Mouse (Mus musculus) urinary bladder, postnatal 4 days (tissue): ENCODE data around the gene Cntn5.
"Not testable (repeated sequence)": the region's sequence is repeated elsewhere in the genome, so short reads cannot be mapped to it uniquely, and the experiment has no call there.

Experiments used
- DNase-seq, 2 experiments: peaks; one replicate each; pipeline ENCODE4 v3.0.0; 2021 to 2022; ENCODE audit warnings: low spot score in 2 of 2

Gene Cntn5

DNA sequence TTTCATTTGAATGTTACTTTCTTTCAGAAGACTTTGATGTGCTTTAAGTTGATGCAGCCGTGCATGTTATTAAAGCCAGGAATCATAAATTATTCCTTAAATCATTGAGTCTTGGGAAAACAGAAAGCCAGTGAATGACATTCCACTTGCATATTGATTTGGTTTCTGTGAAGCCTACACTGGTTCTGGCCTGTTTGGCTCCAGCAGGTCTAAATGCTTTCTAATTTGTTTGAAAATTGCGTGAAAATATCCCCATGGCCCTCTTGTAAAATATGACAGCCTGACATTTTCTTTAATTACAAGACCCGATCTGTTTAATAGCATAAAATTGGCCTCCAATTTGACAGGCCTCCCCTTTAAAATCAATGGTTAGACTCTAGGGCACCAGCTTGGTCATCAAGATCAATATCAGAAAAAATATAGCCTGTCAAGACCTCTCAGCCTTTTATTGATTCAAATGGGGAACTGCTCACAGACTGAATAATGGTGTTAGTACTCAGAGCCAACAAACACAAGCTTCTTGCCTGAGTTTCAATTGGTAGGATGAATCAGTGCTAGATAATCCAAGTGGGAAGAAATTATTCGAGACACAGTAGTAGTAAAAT lies 247.3 kb downstream of the Cntn5 start:
- DNase-seq = no peak

DNA sequence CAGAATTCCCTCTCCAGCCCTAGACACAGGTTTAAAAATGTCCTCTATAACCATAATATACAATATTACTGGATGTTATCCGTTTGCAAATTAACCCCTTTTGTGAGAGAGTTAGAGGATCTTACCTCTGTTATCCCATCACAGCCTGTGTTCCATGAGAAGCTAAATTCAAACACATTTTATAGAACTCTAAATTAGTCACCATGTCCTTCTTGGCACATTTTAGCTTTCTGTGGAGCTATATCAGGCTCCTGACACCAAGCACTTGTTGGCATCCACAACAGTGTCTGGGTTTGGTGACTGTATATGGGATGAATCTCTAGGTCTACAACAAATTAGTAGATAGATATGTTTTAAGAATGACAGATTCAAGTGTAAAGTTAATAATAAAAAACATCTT lies 253.9 kb downstream of the Cntn5 start:
- no peak for DNase-seq

DNA sequence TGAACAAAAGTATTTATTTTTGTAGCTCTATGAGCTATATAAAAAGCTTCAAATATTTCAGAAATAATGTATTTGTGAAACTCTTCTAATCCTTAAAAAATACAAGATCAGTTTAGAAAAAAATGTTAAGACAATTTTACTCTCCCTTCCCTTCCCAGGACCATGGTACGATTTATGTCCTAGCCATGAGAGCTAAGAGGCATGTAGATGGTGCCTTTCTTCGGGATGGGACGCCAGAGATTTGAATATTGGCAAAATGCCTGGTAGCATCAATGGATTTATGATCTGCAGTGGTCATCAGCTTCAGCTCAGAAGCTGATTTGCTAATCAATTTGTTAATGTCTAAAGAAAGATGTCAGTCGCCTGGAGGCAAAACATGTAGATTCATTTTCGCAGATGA lies 258.6 kb downstream of the Cntn5 start:
- DNase-seq = no peak

DNA sequence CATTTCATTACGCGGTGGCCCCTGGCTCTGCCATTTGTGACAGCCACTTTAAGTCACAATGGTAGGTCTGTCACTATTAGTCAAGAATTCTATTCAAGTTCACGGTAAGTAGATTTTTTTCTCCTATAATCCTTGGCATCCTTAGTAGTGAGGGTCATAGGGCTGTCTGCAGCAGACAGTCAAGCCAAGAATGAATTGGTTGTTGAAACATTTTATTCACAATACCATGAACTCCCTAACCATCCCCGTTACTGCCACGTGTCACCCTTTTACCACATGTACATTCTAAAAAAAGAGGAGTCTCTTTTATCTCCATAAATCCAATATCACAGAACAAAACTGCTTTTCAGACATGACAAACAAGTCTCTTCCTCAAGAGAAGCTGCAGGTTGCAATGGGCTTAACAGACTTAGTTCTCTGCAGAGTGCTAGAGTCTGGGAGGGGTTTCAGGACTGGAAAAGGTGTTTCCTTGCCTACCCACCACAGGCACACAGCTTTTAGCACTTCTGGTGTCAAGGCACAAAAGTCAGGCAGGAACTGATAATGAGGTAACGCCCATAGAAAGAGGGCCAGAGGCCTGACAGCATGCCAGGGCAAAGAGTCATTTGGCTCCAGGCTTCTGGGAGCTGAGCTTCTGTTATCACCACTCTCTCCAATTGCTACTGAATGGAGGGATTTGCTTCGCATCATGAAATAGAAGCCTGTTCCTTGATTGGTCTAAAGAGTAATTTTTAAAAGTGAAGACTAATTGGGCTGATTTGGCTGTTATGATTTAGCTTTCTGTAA lies 259.3 kb downstream of the Cntn5 start:
- DNase-seq = no peak

DNA sequence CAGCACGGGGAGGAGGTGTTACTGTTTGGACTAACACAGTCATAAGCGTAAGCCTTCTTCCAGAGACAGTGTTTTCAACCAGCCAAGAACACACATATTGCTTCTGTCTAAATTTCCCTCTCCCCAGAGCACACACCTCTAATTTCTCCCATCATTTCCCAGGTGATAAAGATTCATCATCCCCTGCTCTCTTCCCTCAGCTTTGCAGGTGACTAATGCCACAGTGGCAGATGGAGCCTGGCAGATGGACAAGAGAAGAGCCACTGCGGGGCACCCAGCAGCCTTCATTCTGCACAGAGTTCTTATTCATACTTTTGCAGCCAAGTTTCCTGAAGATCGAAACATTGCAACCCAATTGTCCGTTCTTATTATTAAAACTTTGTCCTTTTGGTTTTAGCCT lies 286.5 kb downstream of the Cntn5 start:
- no peak for DNase-seq

DNA sequence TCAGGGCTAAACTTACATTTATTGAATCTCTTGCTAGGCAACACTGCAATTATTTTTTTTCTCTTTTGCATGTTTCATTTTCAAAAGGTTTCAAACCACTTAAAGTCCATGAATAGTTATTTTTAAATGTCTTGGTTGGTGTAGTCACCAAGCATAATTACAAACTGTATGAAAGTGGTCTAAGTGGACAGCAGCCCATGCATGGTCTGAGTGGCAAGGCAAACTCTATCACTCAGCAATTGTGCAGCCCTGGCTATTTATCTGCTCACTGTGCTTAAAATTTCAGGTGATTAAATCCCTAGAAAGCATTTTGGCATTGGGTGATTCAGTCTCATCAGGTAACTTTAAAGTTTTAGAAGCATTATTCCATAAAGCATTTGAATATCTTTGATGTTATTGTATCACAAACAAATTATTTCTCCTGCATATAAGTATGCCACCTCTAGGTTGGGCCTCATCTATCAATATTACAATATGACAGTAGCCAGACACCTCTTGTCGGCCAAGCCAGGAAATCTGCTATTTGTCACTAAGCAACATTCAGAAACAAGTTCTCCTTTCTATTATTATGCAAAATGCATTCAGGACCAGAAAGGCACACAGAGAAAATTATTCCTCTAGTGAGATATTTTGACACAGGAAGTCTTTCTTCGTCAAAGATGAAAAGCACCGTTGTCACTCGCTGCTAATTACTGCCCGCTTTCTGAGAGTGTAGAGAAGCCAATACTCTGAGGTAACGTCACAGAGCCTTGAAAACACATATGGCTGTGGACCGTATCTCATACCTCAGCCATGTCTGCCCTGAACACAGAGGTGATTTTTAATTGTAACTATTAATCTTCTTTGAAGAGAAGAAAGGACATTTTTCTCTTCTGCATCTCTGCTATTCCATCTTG lies 329.0 kb downstream of the Cntn5 start:
- no peak for DNase-seq

DNA sequence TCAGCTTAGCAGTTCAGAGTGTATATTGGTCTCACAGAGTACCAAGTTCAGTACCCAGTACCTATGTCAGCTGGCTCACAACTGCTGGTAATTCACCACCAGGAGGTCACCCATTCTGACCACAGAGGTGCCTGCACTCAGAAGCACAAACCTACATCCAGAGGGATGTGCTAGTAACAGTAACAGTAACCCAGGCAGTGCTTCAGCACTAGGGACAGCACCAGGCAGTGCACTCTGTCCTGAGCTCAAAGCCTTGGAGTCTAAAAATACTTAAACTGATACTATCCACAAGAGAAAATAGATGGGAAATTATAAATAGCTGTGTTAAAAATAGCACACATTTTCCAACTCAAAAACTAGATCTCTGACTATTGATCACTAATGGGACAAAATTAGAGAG lies 334.7 kb downstream of the Cntn5 start:
- DNase-seq = no peak

DNA sequence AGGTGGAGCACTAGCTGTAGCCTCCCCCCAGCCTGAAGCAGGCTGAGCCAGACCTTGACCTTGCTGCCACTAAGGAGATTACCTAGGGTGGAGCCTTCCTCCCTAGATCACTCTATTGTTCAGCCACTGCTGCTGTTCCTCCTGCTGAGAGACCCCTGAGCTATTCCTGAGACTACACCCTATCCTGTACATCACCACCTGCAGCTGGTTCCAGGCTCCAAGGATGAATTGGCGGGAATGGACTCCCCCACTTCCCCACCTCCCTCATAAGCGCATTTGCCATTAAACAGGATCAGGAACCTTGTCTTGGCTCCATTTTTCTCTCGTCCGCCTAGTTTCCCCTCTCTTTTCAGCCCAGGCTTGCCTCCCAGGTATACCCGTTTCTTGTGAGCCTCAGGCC lies 363.7 kb downstream of the Cntn5 start:
- DNase-seq = not testable (repeated sequence)

DNA sequence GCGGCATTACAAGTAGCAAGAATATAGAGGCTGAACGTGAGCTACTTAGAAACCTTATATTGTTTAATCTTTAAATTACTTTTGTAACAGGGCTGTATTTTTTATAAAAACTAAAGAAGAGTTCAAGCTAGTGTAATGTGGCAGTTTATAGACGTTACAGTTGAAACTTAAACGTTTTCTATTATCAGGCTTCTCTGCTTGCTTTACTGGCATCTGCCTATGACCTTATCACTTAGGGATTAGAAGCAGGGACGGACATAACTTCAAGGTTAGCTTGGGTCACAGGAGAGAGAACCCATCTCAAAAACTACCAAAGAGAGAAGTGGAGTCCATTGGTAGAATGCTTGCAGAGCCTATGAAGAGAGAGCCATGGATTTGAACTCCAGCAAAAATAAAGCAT lies 372.3 kb downstream of the Cntn5 start:
- DNase-seq = no peak

DNA sequence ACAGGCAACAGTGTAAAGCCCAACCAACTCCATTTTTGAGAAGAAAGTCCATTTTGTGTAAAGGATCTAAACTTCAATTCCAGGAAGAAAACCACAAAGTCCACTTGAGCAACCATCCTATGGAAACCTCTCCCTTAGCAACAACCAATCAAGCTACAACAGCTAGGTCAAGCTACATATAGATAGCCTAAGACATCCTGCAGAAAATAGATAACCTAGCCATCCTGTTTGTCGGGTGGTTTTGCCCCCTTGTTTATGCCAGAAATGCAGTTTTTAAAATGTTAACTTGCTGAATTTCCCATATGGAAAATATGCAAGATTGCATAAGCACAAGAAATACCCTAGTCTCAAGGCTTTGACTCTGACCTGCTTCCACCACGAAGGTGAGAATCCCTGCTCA lies 373.5 kb downstream of the Cntn5 start:
- DNase-seq = no peak

DNA sequence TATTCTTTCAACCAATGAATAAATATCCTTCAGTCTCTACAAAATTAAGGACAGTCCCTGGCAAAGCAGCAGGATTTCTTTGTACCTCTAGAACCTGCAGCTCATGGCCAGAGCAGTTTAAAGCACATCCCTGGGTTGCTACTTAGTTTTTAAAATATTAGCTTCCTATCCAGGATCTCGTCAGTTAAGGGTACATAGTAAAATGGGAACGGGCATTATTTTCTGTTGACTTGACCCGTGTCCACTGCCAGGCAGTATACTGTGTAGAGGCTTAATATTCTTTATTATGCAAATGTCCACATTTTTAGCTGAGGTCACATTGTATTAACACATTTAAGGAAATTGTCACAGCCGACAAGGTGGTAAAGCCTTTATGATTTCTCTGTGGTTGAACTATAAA lies 375.0 kb downstream of the Cntn5 start:
- DNase-seq = no peak

DNA sequence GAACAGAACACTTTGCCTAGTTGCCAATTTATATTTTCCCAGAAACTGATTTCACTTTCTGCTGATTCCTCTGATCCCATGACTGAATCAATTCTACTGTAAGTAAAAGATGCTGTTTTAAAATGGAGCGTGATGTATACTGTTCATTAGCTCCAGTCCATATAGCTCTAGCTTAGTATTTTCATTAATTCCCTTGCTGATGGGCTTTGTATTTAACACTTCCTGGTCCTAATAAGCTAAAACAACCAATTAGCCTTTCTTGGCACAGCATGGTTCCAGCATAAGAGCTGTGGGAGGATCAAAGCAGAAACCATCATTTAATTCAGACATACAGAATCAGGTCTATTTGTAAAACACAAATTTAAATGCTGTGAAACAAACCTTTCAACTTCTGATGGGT lies 375.5 kb downstream of the Cntn5 start:
- no peak for DNase-seq

DNA sequence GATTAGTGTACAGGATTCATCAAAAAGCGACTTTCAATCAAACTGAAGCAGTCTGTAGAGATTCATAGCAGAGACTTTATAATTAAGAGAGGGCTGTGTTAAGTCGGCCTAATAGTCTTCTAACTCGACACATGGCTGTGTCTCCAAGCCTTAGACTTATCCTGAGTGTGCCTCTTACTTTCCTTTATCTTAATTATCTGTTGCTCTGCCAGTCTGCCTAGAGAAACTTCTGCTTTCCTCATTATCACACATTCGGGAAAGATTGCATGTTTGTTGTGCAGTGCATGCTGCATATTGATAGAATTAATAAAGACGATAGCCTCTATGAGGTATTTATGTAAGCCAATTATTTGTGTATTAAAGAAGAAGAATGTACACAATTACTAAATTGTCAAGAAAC lies 375.9 kb downstream of the Cntn5 start:
- DNase-seq = no peak

DNA sequence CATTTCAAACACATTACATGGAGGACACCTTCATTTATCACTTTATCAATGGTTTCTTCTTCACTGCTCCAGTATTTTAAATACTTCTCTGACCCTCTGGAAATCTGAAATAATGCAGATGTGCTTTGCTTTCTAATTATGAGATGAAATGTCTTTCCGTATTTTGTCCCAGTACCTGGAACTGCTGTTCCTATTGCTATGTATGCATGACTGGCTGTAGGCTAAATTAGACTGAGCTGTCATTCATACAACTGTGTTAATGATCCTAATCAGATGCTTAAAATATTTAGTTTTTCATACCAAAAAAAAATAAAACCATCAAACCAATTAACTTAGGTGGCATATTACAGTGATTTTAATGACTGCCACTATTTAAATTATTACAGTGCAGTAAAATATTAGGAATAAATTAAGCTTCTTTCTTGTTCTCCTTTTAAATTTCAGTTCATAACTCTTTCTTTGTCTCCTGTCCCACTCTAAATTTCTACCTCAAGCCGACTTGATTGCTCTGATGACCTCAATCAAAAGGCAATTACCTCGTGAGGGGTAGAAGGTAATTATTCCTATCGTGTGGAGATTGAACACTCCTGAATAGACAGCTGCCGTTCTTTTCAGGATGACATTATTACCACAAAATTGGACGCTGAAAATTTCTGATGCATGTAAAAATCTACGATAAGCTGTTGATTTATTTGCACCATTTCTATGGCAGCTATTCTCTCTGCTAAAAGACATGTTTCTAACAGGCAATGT lies 378.5 kb downstream of the Cntn5 start:
- no peak for DNase-seq

DNA sequence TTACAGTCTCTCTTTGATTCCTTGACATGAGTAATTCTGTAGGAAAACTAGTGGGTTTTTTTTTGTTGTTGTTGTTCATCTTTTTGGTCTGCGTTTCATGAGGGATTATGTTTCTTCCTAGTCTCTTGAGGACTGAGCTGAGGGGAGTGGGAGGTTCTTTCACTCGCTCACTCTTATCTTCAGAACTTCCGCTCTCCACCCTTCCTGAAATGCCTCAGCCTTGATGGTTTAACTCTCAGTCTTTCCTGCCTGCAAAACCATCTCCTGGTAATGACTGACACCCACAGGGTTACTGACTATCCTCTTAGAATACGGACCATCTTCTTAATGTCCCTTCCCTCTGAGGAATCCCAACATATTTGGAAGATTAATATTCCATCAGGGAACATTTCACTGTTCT lies 382.0 kb downstream of the Cntn5 start:
- DNase-seq = no peak

DNA sequence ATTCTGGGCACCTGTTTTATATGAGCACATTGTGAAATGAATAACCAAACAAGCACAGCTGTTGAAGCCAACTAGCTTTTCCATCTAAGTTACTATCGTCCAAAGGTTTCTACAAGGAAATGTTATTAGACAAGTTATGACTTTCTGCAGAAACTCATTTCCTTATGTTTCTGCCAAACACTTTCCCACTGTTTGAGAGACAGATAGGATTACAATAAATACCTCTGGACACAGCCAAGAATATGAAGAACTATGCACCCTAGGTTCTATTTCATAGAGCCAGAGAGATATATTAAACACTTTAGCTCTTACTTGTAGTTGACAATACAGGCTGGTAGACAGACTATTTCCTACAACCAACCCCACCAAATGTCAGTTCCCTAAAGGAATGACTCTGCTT lies 383.5 kb downstream of the Cntn5 start:
- no peak for DNase-seq

DNA sequence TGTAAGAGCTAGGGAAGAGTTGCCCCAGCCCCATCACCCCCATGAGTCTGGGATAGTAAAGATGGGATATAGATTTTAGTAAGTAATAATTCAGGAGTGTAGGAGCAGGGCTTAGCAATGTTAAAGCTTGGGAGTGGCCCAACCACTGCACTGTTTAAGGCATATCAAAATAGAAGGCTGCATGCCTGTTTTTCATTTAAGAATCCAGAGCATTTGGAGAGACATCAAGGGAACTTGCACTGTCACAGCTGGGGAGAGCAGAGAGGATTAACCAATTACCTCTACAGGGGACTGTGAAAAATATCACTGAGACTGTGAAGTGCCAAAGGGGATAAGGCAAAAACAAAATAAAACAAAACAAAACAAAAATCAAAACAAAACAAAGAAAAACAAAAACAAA lies 412.3 kb downstream of the Cntn5 start:
- DNase-seq = no peak

DNA sequence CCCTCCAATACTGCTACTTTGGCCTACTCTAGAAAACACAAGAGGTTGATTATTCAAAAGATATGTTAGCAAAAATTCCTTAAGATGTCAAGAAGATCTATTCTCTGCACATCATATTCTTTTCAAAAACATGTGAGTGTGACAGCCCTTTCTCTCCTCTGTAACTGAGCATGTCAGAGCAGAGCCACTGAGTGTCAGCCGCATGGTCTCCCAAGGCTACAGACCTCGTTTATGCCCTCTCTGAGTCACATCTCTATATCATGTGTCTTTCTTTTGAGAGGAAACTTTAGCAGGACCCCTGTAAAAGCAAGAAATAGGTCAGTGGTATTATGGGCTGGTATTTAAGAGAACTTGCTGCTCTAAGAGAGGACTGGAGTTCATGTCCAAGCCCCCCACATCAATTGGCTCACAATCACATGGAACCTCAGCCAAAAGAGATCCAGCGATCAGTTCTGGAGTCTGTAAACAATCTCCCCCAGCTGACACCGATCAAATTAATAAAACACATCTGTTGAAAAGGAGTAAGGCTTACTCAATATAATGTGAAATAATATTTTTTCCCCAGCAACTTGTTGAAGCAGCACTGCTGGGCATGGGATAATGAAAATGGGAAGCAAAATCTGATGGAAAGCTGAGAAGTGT lies 433.0 kb downstream of the Cntn5 start:
- DNase-seq = no peak

DNA sequence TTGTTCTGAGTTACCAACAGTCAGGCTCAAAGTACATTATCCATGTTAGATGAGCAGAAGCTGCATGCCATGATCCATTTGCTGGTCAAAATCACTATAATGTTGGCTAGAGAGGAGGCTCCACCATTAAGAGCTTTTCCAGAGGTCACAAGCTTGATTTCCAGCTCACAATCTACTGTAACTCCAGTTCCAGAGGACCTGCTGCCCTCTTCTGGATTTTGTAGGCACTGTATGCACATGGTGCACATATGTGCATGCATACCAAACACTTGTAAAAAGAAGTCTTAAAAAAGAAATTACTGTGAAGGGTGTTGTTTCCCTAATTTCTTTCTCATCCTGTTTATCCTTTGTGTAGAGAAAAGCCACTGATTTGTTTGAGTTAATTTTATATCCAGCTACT lies 439.8 kb downstream of the Cntn5 start:
- no peak for DNase-seq

DNA sequence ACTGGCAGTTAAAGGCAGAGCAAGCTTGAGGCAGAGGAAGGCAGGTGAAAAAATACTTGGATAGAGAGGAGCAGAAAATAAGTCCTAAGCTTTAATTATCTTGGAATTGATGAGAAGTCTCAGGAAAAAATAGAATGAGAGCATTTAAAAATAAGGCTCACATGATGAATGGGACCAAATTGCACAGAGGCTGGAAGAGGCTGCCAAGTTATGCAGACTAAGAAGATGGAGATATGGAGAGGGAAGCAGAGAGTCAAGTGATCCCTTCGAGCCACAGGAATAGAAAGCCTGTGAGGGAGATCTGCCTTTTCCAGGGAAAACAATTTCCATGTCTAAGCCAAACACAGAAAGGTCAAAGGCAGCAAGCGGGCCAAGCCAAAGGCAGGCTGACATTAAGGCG lies 446.7 kb downstream of the Cntn5 start:
- no peak for DNase-seq

DNA sequence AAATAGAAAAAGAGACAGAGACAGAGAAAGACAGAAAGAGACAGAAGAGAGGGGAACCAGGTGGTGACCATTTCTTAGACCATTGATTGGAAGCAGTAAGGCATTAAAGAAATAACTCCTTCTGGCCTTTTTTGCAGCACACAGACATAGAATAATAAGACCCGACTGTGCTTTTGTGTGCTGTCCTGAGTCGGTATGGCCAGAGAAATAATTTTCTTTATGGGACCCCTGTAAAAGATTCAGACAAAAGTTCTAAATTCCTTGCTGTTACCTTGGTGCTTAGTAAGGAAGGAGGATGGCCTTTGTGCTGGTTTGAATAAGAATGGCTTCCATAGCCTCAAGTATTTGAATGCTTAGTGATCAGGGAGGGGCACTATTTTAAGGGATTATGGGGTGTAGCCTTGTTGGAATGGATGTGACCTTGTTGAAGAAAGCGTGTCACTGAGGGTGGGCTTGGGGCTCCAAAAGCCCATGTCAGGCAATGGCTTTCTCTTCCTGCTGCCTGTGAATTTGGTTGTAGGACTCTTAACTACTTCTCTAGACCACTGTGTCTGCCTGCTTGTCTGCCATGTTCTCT lies 455.5 kb downstream of the Cntn5 start:
- DNase-seq = no peak
